Mouse (Mus musculus) erythroblast, embryonic 14.5 days (primary cell): ENCODE data around the gene Slc4a3. TPM values are rescaled to one million over a fixed set of nuclear protein-coding genes. Genes with fewer than 3 reads are reported as not detected.
A peak's percentile ranks its signal among the peaks of the same experiment; 100 is the strongest.

Experiments
- H3K27me3 ChIP-seq: 2 replicates; pipeline ENCODE4 v1.6.1; 2012; ENCODE audit warnings: inconsistent platforms; ENCODE audit not compliant: control insufficient read depth
- H3K36me3 ChIP-seq: 2 replicates; pipeline ENCODE4 v1.6.1; 2012; ENCODE audit warnings: mild to moderate bottlenecking, inconsistent platforms; ENCODE audit not compliant: control insufficient read depth
- H3K4me1 ChIP-seq: 2 replicates; pipeline ENCODE4 v1.6.1; 2012; ENCODE audit warnings: inconsistent platforms; ENCODE audit not compliant: control insufficient read depth
- H3K4me3 ChIP-seq: replicated peaks from 2 replicates; pipeline ENCODE3; 2012; ENCODE audit warnings: moderate library complexity, mild to moderate bottlenecking, inconsistent platforms
- H3K9me3 ChIP-seq: 2 replicates; pipeline ENCODE4 v1.6.1; 2012; ENCODE audit warnings: low read length, inconsistent platforms, mixed read lengths; ENCODE audit not compliant: control insufficient read depth
- GATA1 ChIP-seq: IDR thresholded peaks from 2 replicates; pipeline ENCODE4 v1.6.1; 2012; ENCODE audit warnings: low read length, inconsistent platforms, mixed read lengths
- TAL1 ChIP-seq: IDR thresholded peaks from 3 replicates; pipeline ENCODE4 v1.6.1; 2012; ENCODE audit warnings: low read length, inconsistent platforms, mixed read lengths
- polyA plus RNA-seq: library from polyadenylated mRNA; stranded (reverse); fragments of >175 nt; gene quantifications from 2 replicates; pipeline ENCODE4 v1.2.3, GENCODE M21; 2012

Slc4a3 gene
- polyA plus RNA-seq: 0.01 TPM in 1 of 2 replicates, not detected in the other

- H3K4me3 ChIP-seq: peak within 1 kb of the TSS; percentile 34
- H3K9me3 ChIP-seq: no peaks in the 10 kb centered on the region
- TF ChIP-seq GATA1 (no peak), TAL1 (no peak)
- H3K36me3 ChIP-seq: no peaks in the 10 kb centered on the region; the same call in 1 of the 2 replicates
- H3K27me3 ChIP-seq: peaks cover 22% of the 10 kb centered on the region
- no peaks in the 10 kb centered on the region for H3K4me1 ChIP-seq
Observed at GRCm38 (mm10) chr1:75545965-75546956, at the start of gene Slc4a3. Gene Slc4a3, plus strand, starts transcription at chr1:75546266.

GRCm38 (mm10) chr1:75498897-75499296 lies 47.2 kb upstream of the Slc4a3 start:
- Histone ChIP-seq H3K27me3 (peaks cover 7% of the 10 kb centered on the region), H3K36me3 (peaks cover 9% of the 10 kb centered on the region; the same call in 1 of the 2 replicates), H3K4me3 (no peak overlapping the region), H3K9me3 (no peaks in the 10 kb centered on the region), H3K4me1 (no peaks in the 10 kb centered on the region)
- TF ChIP-seq GATA1 (no peak), TAL1 (no peak)

- Histone ChIP-seq H3K4me3 (no peak overlapping the region), H3K36me3 (peaks cover 9% of the 10 kb centered on the region; the same call in 1 of the 2 replicates), H3K27me3 (peaks cover 12% of the 10 kb centered on the region), H3K4me1 (no peaks in the 10 kb centered on the region), H3K9me3 (no peaks in the 10 kb centered on the region)
- no peak for TF ChIP-seq TAL1
- TF ChIP-seq GATA1: no peak
Observed at GRCm38 (mm10) chr1:75499441-75499840, 46.6 kb upstream of the Slc4a3 start.

- TF ChIP-seq TAL1: no peak
- TF ChIP-seq GATA1: no peak
- peaks cover 2% of the 10 kb centered on the region; the same call in 1 of the 2 replicates for H3K4me1 ChIP-seq
- peaks cover 9% of the 10 kb centered on the region; the same call in 1 of the 2 replicates for H3K36me3 ChIP-seq
- H3K4me3 ChIP-seq: no peak overlapping the region
- H3K27me3 ChIP-seq: peaks cover 37% of the 10 kb centered on the region
- no peaks in the 10 kb centered on the region; the same call in 1 of the 2 replicates for H3K9me3 ChIP-seq
Observed at GRCm38 (mm10) chr1:75501905-75502304, 44.2 kb upstream of the Slc4a3 start.

GRCm38 (mm10) chr1:75502945-75503650 lies 43.0 kb upstream of the Slc4a3 start:
- Histone ChIP-seq H3K27me3 (peaks cover 46% of the 10 kb centered on the region), H3K9me3 (no peaks in the 10 kb centered on the region; the same call in 1 of the 2 replicates), H3K4me3 (no peak overlapping the region), H3K4me1 (peaks cover 2% of the 10 kb centered on the region; the same call in 1 of the 2 replicates), H3K36me3 (peaks cover 7% of the 10 kb centered on the region; the same call in 1 of the 2 replicates)
- TF ChIP-seq TAL1 (no peak), GATA1 (no peak)

- H3K4me1 ChIP-seq: peaks cover 2% of the 10 kb centered on the region; the same call in 1 of the 2 replicates
- peaks cover 7% of the 10 kb centered on the region; the same call in 1 of the 2 replicates for H3K36me3 ChIP-seq
- peaks cover 46% of the 10 kb centered on the region for H3K27me3 ChIP-seq
- no peaks in the 10 kb centered on the region; the same call in 1 of the 2 replicates for H3K9me3 ChIP-seq
- H3K4me3 ChIP-seq: no peak overlapping the region
- TF ChIP-seq GATA1 (no peak), TAL1 (no peak)
Observed at GRCm38 (mm10) chr1:75503651-75503980, 42.5 kb upstream of the Slc4a3 start.

- Histone ChIP-seq H3K36me3 (peaks cover 7% of the 10 kb centered on the region; the same call in 1 of the 2 replicates), H3K9me3 (no peaks in the 10 kb centered on the region; the same call in 1 of the 2 replicates), H3K4me1 (peaks cover 2% of the 10 kb centered on the region; the same call in 1 of the 2 replicates), H3K27me3 (peaks cover 47% of the 10 kb centered on the region), H3K4me3 (no peak overlapping the region)
- TF ChIP-seq GATA1: no peak
- no peak for TF ChIP-seq TAL1
Observed at GRCm38 (mm10) chr1:75504256-75505045, 41.6 kb upstream of the Slc4a3 start.
